1 mouse cellular context compared by ENCODE assay signal in the genomic region with DNA sequence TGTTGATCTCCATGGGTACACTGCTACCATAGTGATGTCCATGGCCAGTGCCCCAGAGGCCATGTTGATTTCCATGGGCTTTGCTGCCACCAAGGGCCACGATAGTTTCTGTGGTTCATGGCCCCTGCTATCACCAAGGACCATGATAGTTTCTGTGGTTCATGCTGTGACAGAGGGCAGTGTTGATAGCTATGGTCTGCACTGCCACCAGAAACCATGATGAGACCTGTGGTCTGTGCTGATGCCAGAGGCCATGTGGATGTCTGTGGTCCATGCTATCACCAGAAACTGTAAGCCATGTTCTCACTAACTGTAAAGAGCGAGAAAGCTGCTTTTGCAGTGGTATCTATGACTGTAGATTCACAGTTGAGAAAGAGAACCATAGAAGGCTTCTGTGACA.
TF ChIP-seq lines count a peak whose summit lies in the region.

No protein-coding gene starts in this region.

TF ChIP-seq in MEL, 35 proteins besides CTCF, POLR2A, EP300 and RAD21 (continued from another document):
- TF ChIP-seq NELFE (IDR thresholded peaks at IDR 0.05; ENCODE audit: low read depth, low read length): no peak
